Mouse (Mus musculus): ENCODE measurements around the gene Rassf10. TPM values are rescaled to one million over a fixed set of nuclear protein-coding genes. Genes with fewer than 3 reads are reported as not detected.

Gene Rassf10
- total RNA-seq, 4 experiments from 2014 or later: 0.98 to 1.8 (median 1.4) TPM

- DNase-seq (ENCODE audit: low spot score): no peak
These were observed 3.9 kb downstream of the Rassf10 start for GRCm38 (mm10) chr7:112957630-112958029.

GRCm38 (mm10) chr7:112966382-112966781, 12.6 kb downstream of the Rassf10 start:
- no peak for DNase-seq (ENCODE audit: low spot score)

- DNase-seq (ENCODE audit: low spot score): no peak
These were observed 13.0 kb downstream of the Rassf10 start for GRCm38 (mm10) chr7:112966786-112967185.

GRCm38 (mm10) chr7:112983316-112983715, 29.6 kb downstream of the Rassf10 start:
- DNase-seq (ENCODE audit: low spot score): no peak

GRCm38 (mm10) chr7:112984704-112985577, 31.2 kb downstream of the Rassf10 start:
- DNase-seq (ENCODE audit: low spot score): no peak

GRCm38 (mm10) chr7:112985578-112985949, 31.8 kb downstream of the Rassf10 start:
- no peak for DNase-seq (ENCODE audit: low spot score)

- no peak for DNase-seq (ENCODE audit: low spot score)
These were observed 39.2 kb downstream of the Rassf10 start for GRCm38 (mm10) chr7:112992928-112993327.

GRCm38 (mm10) chr7:113003565-113004255, 49.9 kb downstream of the Rassf10 start:
- no peak for DNase-seq (ENCODE audit: low spot score)

- DNase-seq (ENCODE audit: low spot score): no peak
These were observed 52.0 kb downstream of the Rassf10 start for GRCm38 (mm10) chr7:113005726-113006125.

All from heart, adult 8-10 months (tissue).